Mouse (Mus musculus) right cerebral cortex, postnatal 4 days (tissue): ENCODE measurements around the gene Ndel1.

ENCODE experiments used
- DNase-seq: peaks from one replicate; pipeline ENCODE4 v3.0.0-alpha.2; 2022

The Ndel1 gene

GRCm38 (mm10) chr11:68892233-68892832, 20.7 kb upstream of the Ndel1 start:
- DNase-seq = no peak

GRCm38 (mm10) chr11:68891823-68892222, 20.2 kb upstream of the Ndel1 start:
- no peak for DNase-seq

DNA sequence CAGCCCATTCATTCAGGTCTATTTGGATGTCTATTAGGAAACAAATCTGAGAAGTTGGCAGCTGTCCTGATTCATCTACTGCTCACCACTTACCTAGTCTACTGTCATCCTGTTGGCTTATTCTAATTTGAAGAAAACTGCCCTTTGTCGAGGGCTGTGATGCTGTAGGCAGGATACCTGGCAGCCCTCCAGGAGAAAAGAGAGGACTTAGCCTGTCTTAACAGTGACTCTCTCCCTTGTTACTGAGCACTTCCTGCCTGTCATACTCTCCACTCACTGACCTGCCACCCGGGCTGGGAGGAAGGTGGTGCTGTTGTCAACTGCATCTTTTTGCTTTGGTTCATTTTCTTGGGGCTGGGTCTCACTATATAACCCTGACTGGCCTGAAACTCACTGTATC, 19.0 kb upstream of the Ndel1 start:
- DNase-seq = no peak

DNA sequence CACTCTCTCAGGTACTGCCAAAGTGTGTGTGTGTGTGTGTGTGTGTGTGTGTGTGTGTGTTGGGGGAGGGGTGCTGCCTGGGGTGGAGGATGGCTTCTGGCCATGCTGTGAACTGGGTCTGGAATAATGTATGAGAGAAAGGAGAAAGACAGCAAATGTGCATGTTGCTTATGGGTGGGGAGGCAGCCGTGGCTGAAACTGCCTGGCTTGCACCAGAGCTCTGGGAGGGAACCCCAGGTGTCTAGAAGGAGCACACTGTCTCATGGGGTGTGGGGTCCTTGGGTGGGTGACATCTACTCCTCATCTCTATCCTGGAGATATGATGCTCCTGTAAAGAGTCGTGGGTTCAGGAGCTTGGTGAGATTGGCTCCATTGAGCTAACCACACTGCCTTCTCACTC, 17.0 kb upstream of the Ndel1 start:
- DNase-seq = no peak

DNA sequence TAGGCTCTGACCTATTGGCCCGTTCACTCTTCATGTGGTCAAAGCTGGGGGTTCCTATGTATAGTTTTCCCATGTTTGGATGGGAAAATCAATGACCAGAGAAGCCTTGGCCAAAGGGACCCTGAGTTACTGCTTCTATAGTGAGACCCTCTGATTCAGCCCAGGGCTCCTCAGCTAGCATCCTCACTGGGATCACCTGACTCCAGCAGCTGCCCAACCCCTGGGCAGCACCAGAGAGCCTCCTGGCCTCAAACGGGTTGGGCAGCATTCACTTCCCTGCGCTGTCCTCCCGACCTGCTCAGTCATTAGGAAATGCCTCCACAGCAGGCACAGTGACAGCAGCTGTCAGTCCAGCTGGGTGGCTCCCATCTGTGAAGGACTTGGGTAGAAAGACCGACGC, 16.6 kb upstream of the Ndel1 start, which contains the start of gene Rnf222:
Gene Rnf222 (plus strand): TSS at position 301 of the 400 bp plus-strand sequence.
- no peak for DNase-seq

GRCm38 (mm10) chr11:68886091-68886490, 14.4 kb upstream of the Ndel1 start:
- no peak for DNase-seq

GRCm38 (mm10) chr11:68884368-68884767, 12.7 kb upstream of the Ndel1 start:
- no peak for DNase-seq

DNA sequence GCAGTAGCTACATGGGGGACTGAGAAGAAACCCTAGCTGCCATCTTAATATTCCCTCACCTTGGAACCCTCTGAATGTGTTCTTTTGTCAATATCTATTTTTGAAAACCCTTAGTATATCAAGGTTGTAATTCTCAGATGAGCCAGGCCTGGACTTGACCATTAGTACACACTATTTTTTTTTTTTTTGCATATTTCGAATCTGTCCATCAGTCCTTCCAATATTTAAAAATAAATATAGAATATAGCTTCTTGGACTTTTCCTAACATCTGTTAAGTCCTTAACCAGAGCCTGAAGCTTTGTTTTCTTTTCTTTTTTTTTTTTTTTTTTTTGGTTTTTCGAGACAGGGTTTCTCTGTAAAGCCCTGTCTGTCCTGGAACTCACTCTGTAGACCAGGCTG, 12.2 kb upstream of the Ndel1 start:
- no peak for DNase-seq

DNA sequence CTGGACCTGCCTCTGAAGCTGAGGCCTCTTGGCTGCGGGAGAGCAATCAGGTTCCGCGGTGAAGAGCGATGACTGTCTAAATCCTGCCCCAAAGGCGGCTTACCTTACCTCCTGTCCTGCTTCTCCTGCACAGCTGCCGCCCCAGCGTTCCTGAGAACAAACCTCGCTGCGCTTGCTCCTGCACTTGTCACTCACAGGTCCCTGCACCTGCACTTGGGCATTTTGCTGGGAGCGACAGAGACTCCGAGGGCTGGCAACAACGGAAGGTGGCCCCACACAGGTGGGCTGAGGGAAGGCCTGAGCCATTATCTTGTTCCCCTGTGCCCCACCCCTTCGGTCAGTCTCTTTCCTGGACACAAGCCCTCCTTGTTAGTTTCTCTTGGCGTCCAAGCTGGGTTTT, 10.4 kb upstream of the Ndel1 start:
- no peak for DNase-seq

DNA sequence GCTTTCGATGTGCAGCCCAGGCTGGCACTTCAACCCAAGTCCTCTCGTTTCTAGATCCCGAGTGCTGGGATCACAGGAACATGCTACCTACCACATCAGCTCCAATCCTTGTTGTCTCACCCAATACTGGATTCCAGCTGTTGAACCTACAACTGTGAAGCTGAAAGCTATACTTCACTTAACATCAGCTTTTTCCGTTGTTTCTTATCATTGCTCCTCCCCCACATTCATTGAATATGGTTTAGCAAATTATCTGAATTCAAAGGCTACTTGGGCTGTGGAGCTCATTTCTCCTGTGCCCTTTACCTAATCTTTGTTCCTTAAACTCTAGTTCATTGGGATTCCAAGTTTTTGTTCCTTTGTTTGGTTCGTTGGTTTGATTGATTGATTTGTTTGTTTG, 7.2 kb upstream of the Ndel1 start:
- DNase-seq = no peak

- DNase-seq = peak; percentile 61
Measured at GRCm38 (mm10) chr11:68874841-68875240, 3.2 kb upstream of the Ndel1 start.

- DNase-seq = no peak
Measured at GRCm38 (mm10) chr11:68871277-68871676, 381 bp downstream of the Ndel1 start.

DNA sequence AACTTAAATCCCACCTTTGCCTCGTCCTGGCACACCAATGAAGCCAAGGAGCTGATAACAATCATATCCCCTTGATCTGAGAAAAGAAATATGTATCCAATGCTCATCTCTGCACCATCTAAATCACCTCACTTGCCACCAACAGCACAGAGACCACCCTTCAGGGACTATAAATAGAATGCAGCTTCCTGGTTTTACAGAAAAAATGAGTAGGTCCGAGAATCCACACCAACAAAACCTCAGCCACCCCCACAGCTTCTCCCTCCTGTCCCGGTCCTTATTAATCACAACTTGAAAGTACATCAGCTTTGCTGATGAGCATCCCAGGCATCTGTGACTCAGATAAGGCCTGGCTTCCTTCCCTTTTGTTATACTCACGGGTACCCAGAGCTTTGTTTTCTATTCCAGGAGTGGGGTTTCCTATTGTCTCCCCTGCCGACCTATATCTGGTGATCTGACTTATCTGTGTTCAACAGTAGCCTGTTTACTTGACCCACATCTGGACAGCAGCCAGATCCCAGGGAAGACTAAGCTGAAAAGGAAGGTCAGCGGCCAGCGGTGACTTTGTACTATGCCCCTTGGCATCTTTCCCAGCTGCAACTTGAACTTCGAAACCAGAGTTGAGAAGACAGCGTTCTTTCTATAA, 7.0 kb downstream of the Ndel1 start:
- DNase-seq = no peak

DNA sequence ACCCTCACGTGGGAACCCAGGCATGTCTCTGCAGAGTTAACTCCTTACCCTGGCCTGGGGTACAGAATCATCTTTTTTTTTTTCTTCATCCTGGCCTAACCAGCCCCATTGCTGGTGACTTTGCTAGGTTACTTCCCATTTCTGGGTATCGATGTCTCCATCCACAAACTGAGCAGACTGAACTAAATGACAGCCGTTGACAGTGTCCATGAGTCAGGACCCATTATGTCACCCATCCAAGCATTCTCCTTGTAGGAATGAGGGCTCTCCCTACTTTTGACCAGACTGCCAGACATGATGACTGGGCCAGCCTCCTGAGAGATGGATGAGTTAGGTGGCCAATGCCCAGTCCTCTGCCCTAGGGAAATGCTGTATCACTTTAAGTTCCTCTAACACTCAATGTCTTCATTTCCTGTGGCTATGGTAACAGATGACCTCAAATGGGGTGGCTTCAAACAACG, 8.0 kb downstream of the Ndel1 start:
- DNase-seq = no peak

DNA sequence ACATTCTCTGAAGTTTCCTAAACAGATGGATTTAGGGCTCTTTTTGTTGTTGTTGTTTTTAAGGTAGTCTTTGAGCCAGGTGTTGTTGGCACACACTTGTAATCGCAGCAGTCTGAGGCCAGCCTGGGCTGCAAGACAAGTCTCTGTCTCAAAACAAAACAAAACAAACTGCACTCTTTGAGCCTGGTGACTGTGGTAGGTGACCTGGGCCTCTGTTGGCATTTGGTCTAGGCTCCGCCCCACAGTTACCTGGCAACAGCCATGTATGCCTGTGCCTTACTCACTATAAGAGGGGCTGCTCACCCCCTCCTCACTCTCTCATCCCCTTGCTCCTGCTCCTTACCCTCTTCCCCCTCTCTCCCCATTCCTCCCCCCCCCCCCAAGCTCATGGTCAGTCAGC, 9.4 kb downstream of the Ndel1 start:
- no peak for DNase-seq

DNA sequence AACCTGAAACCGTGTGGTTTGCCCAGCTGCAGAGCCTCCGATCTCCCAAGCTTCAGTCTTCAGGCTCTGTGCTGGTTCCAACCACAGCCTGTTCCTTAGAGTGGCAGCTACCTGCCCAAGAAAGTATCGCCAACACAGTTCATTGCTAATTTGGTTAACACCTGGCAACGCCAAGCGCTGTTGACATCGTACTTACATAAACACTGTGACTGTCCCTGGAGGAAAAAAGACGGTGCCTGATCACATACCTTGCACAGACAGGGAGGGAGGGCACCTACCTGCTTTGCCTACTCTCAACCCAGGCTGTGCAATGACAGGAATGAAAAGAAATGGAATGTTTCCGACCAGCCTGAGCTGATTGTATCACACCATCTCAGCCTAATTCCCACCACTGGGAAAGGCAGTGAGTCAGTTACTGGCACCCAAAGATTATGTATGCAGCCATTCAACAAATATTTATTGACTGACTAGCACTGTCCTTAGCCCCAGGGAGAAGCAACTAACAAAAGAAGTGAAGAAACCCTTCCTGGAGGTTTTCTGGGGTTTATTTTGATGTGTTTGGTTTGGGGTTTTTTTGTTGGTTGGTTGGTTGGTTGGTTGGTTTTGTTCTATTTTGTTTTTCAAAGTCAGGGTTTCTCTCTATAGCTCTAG, 11.6 kb downstream of the Ndel1 start:
- DNase-seq = no peak

- no peak for DNase-seq
Measured at GRCm38 (mm10) chr11:68857329-68857728, 14.3 kb downstream of the Ndel1 start.

DNA sequence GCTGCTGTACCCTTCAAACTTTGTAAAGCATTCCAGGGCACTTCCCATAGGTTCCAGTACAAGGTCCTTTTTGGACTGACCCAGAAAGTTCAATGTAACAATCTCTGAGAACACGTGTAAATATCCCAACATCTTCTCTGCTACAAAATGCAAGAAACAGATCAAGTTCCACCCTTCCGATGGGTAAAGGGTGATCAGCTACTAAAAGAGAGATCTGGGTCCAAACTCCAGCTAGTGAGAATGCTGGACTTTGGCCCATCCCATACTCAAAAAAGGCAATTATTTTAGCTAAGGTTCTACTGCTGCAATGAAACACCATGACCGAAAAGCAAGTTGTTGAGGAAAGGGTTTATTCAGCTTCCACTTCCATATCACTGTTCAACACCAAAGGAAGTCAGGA, 17.0 kb downstream of the Ndel1 start:
- DNase-seq = no peak

- DNase-seq = no peak
Measured at GRCm38 (mm10) chr11:68853611-68854401, 17.9 kb downstream of the Ndel1 start.

- DNase-seq = peak; percentile 99
Measured at GRCm38 (mm10) chr11:68852932-68853409, 18.7 kb downstream of the Ndel1 start.

DNA sequence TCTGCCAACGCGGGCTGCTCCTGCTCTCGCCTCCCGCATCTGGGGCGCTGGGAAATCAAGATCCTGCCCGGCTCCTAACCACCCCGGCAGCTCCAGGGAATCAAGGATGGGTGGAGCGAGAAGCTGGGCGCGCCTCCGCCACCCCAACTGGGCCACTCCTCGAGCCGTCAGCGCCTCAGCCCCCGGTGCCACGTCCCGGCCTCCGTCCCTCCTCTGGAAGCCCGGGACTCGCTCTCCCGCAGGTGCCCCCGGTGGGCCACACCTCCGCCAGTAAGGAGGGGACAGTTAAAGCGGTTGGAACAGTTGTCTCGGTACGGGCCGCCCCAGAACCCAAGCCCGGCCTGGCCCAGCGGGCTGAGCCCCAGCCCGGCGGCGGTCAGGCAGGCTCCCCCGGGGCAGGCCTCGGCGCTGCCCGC, 19.2 kb downstream of the Ndel1 start:
- no peak for DNase-seq

DNA sequence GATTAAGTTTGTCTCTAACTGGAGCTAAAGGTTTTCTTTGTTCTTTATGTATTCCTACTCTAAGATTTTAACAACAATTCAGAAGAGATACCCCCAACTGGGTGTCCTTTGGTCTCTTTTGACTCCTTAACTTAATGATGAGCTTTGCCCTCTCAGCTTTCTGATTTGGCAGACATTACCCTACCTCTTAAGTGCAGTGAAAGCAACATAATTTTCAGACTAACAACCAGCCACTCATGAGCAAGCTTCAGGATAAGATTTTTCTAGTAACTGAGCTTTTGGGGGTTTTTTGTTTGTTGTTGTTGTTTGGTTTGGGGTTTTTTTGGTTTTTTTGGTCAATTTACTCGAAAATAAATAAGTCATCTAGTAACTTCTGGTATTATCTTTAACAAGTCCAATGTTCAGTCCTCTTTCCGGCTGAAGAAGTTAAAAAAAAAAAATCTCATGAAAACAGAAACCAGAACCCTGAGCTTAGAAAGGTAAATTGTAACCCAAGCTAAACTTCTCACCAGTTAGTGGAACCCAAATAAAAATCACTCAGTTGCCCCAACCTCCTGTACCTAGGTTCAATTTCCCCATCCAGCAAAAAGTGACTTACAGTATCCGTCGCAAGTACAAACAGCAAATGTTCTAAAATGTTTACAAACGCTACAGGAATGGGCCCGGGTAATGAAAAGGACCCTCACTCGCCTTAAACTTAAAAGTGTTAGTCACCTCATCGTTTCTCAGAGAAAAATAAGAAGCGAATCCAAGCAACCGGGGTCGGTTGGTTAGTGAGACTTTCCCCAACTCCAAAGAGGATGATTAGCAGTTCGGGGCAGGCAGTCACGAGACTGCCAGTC, 19.8 kb downstream of the Ndel1 start:
- DNase-seq = no peak
